Mouse (Mus musculus) forebrain, embryonic 11.5 days (tissue): ENCODE results near the gene Dnajb4. TPM values are rescaled to one million over a fixed set of nuclear protein-coding genes. Genes with fewer than 3 reads are reported as not detected.

Experiments
- ATAC-seq: fragments of 200-750 bp; cut with Nextera tagmentation; replicated peaks from 2 replicates; pipeline ENCODE4 v1.8.0; 2017; ENCODE audit warnings: moderate TSS enrichment; ENCODE audit not compliant: low FRiP score
- DNase-seq: peaks from one replicate; pipeline ENCODE4 v3.0.0-alpha.2; 2017; ENCODE audit warnings: low spot score
- H3K27ac ChIP-seq: fragments of 300-500 bp; sonication (generic); 2 replicates; pipeline ENCODE4 v1.5.1; 2014; ENCODE audit warnings: low read depth, low read length
- H3K27me3 ChIP-seq: fragments of 300-500 bp; sonication (generic); 2 replicates; pipeline ENCODE4 v1.6.1; 2014; ENCODE audit warnings: mild to moderate bottlenecking, low read length, mixed read lengths; ENCODE audit not compliant: control insufficient read depth, insufficient read depth
- H3K36me3 ChIP-seq: fragments of 300-500 bp; sonication (generic); 2 replicates; pipeline ENCODE4 v1.6.1; 2014; ENCODE audit warnings: mild to moderate bottlenecking, low read length, moderate library complexity, mixed read lengths; ENCODE audit not compliant: control insufficient read depth, insufficient read depth
- H3K4me1 ChIP-seq: fragments of 300-500 bp; sonication (generic); replicated peaks from 2 replicates; pipeline ENCODE4 v1.6.1; 2014; ENCODE audit warnings: low read length, mixed read lengths; ENCODE audit not compliant: control insufficient read depth, insufficient read depth
- H3K4me2 ChIP-seq: fragments of 300-500 bp; sonication (generic); 2 replicates; pipeline ENCODE4 v1.6.1; 2014; ENCODE audit warnings: low read depth, mild to moderate bottlenecking, low read length, moderate library complexity, mixed read lengths; ENCODE audit not compliant: severe bottlenecking
- H3K4me3 ChIP-seq: fragments of 300-500 bp; sonication (generic); 2 replicates; pipeline ENCODE4 v1.5.1; 2014; ENCODE audit warnings: low read depth, low read length
- H3K9ac ChIP-seq: fragments of 300-500 bp; sonication (generic); 2 replicates; pipeline ENCODE4 v1.6.1; 2014; ENCODE audit warnings: low read length
- H3K9me3 ChIP-seq: fragments of 300-500 bp; sonication (generic); 2 replicates; pipeline ENCODE4 v1.6.1; 2016; ENCODE audit warnings: low read length, mixed read lengths; ENCODE audit not compliant: control insufficient read depth
- WGBS: fragments of 180-500 bp; shearing (Covaris S2); extraction: QIAGEN DNeasy Blood & Tissue Kit; methylation state at CpG from one replicate; pipeline ENCODE4 v1.1.7; 2014; 5-methylcytosine and 5-hydroxymethylcytosine counted together
- polyA plus RNA-seq: library from polyadenylated mRNA; unstranded; fragments of >200 nt; fragmentation: Nextera tagmentation; extraction: Ambion mirVana; gene quantifications from 2 replicates; pipeline ENCODE4 v1.2.1, GENCODE M21; 2014

The Dnajb4 gene
- polyA plus RNA-seq, 1 experiment from 2014 or later = 28.2 TPM

DNA sequence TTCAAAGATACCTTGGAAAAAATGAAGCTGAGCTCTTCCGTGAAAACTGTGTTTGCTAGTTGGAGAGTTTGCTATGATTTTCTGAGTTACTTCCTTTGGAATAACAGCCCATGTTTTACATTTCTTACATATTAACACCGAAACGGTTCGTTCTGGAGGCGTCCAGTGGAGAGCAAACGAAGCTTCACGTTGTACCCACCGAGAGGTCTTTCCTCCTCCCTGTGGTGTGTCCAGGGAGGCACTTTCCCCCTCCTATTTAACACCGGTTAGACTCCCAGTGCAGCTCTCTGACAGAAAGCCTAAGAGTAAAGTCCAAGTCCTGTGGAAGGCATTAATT, 45.1 kb downstream of the Dnajb4 start:
- peaks cover 12% of the 10 kb centered on the region for H3K27me3 ChIP-seq

GRCm38 (mm10) chr3:152163320-152163719, 46.8 kb downstream of the Dnajb4 start:
- ATAC-seq = no peak
- peaks cover 3% of the 10 kb centered on the region; the same call in 1 of the 2 replicates for H3K4me1 ChIP-seq
- no peak overlapping the region for H3K4me2 ChIP-seq
- peaks cover 12% of the 10 kb centered on the region for H3K27me3 ChIP-seq
- H3K4me3 ChIP-seq = no peak overlapping the region
- DNase-seq = no peak
- H3K9ac ChIP-seq = no peak overlapping the region
- no peaks in the 10 kb centered on the region for H3K36me3 ChIP-seq
- H3K27ac ChIP-seq = no peak overlapping the region
- WGBS = 92% methylated on average over 8 of the region's 8 CpGs
- no peaks in the 10 kb centered on the region for H3K9me3 ChIP-seq

More for the DNA sequence above, 45.1 kb downstream of the Dnajb4 start:
- peak overlapping the region; percentile 43; the same call in 1 of the 2 replicates for H3K4me3 ChIP-seq
- no peak overlapping the region for H3K4me2 ChIP-seq
- WGBS = 31% methylated on average over 9 of the region's 9 CpGs
- DNase-seq = no peak
- ATAC-seq = no peak
- no peak overlapping the region for H3K27ac ChIP-seq
- no peaks in the 10 kb centered on the region for H3K9me3 ChIP-seq
- peaks cover 3% of the 10 kb centered on the region; the same call in 1 of the 2 replicates for H3K4me1 ChIP-seq
- no peaks in the 10 kb centered on the region for H3K36me3 ChIP-seq
- H3K9ac ChIP-seq = no peak overlapping the region

GRCm38 (mm10) chr3:152160607-152161006, 49.5 kb downstream of the Dnajb4 start:
- Histone ChIP-seq H3K4me2 (no peak overlapping the region), H3K4me1 (0 out of 2 replicates have a peak, but pooled peaks cover 3% of the 10 kb centered on the region), H3K27ac (no peak overlapping the region), H3K36me3 (no peaks in the 10 kb centered on the region), H3K9ac (no peak overlapping the region), H3K9me3 (no peaks in the 10 kb centered on the region), H3K4me3 (no peak overlapping the region), H3K27me3 (peaks cover 8% of the 10 kb centered on the region)
- DNase-seq = no peak
- WGBS = 66% methylated on average over 4 of the region's 4 CpGs
- no peak for ATAC-seq

DNA sequence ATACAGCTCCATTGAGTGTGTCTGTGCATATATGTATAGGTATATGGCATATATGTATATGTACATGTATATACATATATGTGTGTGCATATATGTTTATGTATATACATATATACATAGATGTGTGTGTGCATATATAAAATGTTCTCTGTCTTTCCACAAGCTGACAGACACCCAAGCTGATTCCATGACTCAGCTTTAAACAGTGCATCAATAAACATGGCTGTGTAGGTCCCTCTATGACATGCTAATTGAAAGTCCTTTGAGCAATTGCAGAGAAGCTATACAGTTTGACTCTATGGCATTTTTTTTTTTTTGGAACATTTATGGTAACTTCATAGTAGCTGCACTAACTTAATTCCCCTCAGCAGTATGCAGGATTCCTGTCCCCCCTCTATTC, 50.8 kb downstream of the Dnajb4 start:
- Histone ChIP-seq H3K4me2 (no peak overlapping the region), H3K27me3 (no peaks in the 10 kb centered on the region), H3K9me3 (no peaks in the 10 kb centered on the region), H3K4me3 (no peak overlapping the region), H3K36me3 (no peaks in the 10 kb centered on the region), H3K4me1 (no peaks in the 10 kb centered on the region), H3K9ac (no peak overlapping the region), H3K27ac (no peak overlapping the region)
- ATAC-seq (no peak), DNase-seq (no peak)

DNA sequence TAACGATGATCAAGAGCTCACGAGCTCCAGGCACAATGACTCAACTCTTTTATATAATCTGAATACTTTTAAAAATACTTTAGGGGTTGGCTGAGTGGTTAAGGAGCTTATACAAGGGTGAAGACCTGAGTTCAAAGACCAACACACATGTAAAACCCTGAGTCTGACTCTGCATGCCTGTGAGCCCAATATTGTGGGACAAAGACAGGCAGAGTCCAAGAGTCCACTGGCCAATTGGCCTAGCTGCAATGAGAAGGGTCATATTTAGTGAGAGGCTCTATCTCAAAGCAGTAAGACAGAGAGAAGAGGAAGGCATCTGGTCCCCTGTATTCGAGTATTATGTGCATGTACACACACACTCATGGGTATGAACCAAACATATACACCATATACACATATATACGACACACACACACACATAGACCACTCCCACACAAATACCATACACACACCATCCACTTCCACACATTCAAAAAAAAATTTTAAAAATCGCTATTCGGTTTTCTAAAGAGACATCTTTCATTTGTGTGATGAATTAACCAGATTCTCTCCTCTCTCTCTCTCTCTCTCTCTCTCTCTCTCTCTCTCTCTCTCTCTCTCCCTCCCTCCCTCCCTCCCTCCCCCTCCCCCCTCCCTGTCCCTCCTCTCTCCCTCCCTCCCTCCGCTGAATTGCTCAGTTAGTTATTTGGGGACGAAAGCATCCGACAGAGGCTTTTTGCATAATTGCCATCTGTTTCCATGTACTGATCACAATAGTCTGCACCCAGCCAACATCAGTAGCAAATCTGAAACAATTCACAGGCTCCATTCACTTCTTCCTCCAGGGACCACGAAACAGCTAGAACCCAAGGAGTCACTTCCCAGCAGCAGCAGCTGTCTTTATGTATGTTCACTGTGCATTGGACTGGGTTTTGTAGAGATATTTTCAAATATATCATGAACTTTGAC, 51.5 kb downstream of the Dnajb4 start:
- Histone ChIP-seq H3K27me3 (no peaks in the 10 kb centered on the region), H3K4me2 (no peak overlapping the region), H3K36me3 (no peaks in the 10 kb centered on the region), H3K9me3 (no peaks in the 10 kb centered on the region), H3K9ac (no peak overlapping the region), H3K4me1 (no peaks in the 10 kb centered on the region), H3K27ac (no peak overlapping the region), H3K4me3 (no peak overlapping the region)
- 69% methylated on average over 10 of the region's 10 CpGs for WGBS
- DNase-seq (no peak), ATAC-seq (no peak)

DNA sequence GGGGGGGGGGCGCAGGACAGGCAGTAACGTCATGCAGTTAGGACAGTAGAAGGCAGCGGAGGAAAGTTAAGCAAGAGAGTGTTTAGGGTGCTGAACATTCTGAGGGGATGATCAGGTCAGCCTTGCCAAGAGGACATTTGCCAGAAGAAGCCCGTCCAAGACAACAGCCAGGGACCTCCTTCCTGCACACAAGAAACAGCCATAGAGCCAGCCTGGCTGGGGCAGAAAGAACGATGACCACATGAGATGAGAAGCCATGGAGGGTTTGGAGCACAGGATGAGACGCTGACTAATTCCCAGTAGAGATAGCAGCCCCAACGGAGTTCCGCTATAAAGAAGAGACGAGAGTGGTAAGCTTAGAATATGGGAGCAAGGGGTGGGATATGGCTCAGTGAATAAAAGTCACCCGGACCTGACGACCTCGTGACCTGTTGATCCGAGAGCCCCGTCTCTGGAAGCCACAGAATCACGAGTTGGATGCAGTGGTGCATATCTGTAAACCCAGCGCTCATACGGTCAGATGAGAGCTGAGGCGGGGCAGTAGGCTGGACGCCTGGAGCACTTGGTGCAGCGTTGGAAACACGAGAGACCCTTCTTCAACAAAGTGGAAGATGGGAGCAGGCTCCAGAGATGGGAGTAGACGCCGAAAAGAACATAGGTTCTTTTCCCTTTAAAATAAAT, 53.1 kb downstream of the Dnajb4 start:
- H3K4me3 ChIP-seq = no peak overlapping the region
- DNase-seq (no peak), ATAC-seq (no peak)
- H3K9ac ChIP-seq = no peak overlapping the region
- 86% methylated on average over 23 of the region's 23 CpGs for WGBS
- H3K27me3 ChIP-seq = no peaks in the 10 kb centered on the region
- no peaks in the 10 kb centered on the region for H3K9me3 ChIP-seq
- no peak overlapping the region for H3K27ac ChIP-seq
- no peak overlapping the region for H3K4me2 ChIP-seq
- no peaks in the 10 kb centered on the region for H3K36me3 ChIP-seq
- no peaks in the 10 kb centered on the region for H3K4me1 ChIP-seq

GRCm38 (mm10) chr3:152155296-152155948, 54.7 kb downstream of the Dnajb4 start:
- H3K36me3 ChIP-seq = no peaks in the 10 kb centered on the region
- H3K4me3 ChIP-seq = no peak overlapping the region
- no peak overlapping the region for H3K4me2 ChIP-seq
- whole genome bisulfite sequencing = 51% methylated on average over 11 of the region's 11 CpGs
- H3K9ac ChIP-seq = no peak overlapping the region
- ATAC-seq (no peak), DNase-seq (no peak)
- H3K27me3 ChIP-seq = no peaks in the 10 kb centered on the region
- no peaks in the 10 kb centered on the region for H3K4me1 ChIP-seq
- H3K9me3 ChIP-seq = no peaks in the 10 kb centered on the region
- H3K27ac ChIP-seq = no peak overlapping the region

DNA sequence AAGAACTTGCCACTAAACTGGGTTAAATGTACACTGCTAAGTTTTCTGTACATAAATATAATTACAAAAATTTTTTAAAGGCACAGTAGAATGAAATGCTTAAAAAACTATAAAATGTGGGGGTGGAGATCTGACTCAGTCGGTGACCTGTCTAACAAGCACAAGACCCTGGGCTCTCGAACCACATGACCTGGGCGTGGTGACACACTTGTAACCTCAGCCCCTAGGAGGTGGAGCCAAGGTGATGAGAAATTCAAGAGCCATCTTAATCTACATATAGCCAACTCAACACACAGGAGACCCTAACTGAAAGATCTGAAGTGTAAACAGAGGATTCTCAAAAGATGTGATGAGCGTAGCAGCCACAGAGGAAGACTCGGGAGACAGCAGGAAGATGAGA, 56.0 kb downstream of the Dnajb4 start:
- H3K4me3 ChIP-seq = no peak overlapping the region
- H3K4me1 ChIP-seq = no peaks in the 10 kb centered on the region
- ATAC-seq = no peak
- H3K36me3 ChIP-seq = no peaks in the 10 kb centered on the region
- H3K4me2 ChIP-seq = no peak overlapping the region
- H3K27ac ChIP-seq = no peak overlapping the region
- H3K9me3 ChIP-seq = no peaks in the 10 kb centered on the region
- WGBS = 91% methylated on average over 5 of the region's 5 CpGs
- H3K27me3 ChIP-seq = no peaks in the 10 kb centered on the region
- H3K9ac ChIP-seq = no peak overlapping the region
- no peak for DNase-seq
